20 mouse cellular contexts compared by ENCODE assay signal in genomic region chr12:41274136-41274535, GRCm38 (mm10).
DNase-seq lines count a peak whose midpoint lies in the region; ATAC-seq and TF ChIP-seq lines count a peak whose summit lies in the region.
"Had no signal": no experiment of that assay in that cellular context is flagged by ENCODE, and none has a peak within 500 bp of the region (broad histone marks: within the 10 kb centered on the region; RNA-seq: fewer than 3 reads in every experiment).

No protein-coding gene starts in this region.

- H3K27me3 ChIP-seq in forebrain, embryonic 11.5 days (ENCODE audit: control insufficient read depth, insufficient read depth, low read length): no peaks in the 10 kb centered on the region
- no peaks in the 10 kb centered on the region for H3K27me3 ChIP-seq in forebrain, postnatal 0 days (ENCODE audit: insufficient read depth, low read length)
- no peaks in the 10 kb centered on the region for H3K27me3 ChIP-seq in hindbrain, embryonic 12.5 days
- H3K27me3 ChIP-seq in hindbrain, embryonic 13.5 days: no peaks in the 10 kb centered on the region
- H3K27me3 ChIP-seq in lung, embryonic 15.5 days: no peaks in the 10 kb centered on the region
- no peaks in the 10 kb centered on the region for H3K27me3 ChIP-seq in lung, postnatal 0 days (replicated peaks; ENCODE audit: insufficient read depth, low read length)
- H3K27me3 ChIP-seq: hindbrain, embryonic 15.5 days; kidney, embryonic 15.5 days; limb, embryonic 15.5 days had no signal

- WGBS in forebrain, embryonic 11.5 days: 93% methylated on average over 8 of the region's 8 CpGs
- WGBS in forebrain, postnatal 0 days: 93% methylated on average over 8 of the region's 8 CpGs
- 91% methylated on average over 8 of the region's 8 CpGs for WGBS in hindbrain, embryonic 12.5 days
- WGBS in hindbrain, embryonic 13.5 days: 92% methylated on average over 8 of the region's 8 CpGs
- 89% methylated on average over 8 of the region's 8 CpGs for WGBS in lung, embryonic 15.5 days
- 87% methylated on average over 8 of the region's 8 CpGs for WGBS in lung, postnatal 0 days

- H3K9me3 ChIP-seq in forebrain, embryonic 11.5 days (ENCODE audit: control insufficient read depth, low read length): no peaks in the 10 kb centered on the region
- no peaks in the 10 kb centered on the region for H3K9me3 ChIP-seq in forebrain, postnatal 0 days (ENCODE audit: low read length)
- no peaks in the 10 kb centered on the region for H3K9me3 ChIP-seq in hindbrain, embryonic 12.5 days (replicated peaks)
- H3K9me3 ChIP-seq in hindbrain, embryonic 13.5 days: no peaks in the 10 kb centered on the region
- no peaks in the 10 kb centered on the region for H3K9me3 ChIP-seq in lung, embryonic 15.5 days
- H3K9me3 ChIP-seq in lung, postnatal 0 days (ENCODE audit: low read length): no peaks in the 10 kb centered on the region
- H3K9me3 ChIP-seq: hindbrain, embryonic 15.5 days; kidney, embryonic 15.5 days; limb, embryonic 15.5 days had no signal

- H3K36me3 ChIP-seq in forebrain, embryonic 11.5 days (ENCODE audit: control insufficient read depth, insufficient read depth, low read length): no peaks in the 10 kb centered on the region
- H3K36me3 ChIP-seq in forebrain, postnatal 0 days (ENCODE audit: insufficient read depth): no peaks in the 10 kb centered on the region
- H3K36me3 ChIP-seq in hindbrain, embryonic 12.5 days: no peaks in the 10 kb centered on the region
- no peaks in the 10 kb centered on the region for H3K36me3 ChIP-seq in hindbrain, embryonic 13.5 days
- H3K36me3 ChIP-seq in lung, embryonic 15.5 days: no peaks in the 10 kb centered on the region
- H3K36me3 ChIP-seq in lung, postnatal 0 days (ENCODE audit: insufficient read depth, low read length): no peaks in the 10 kb centered on the region
- H3K36me3 ChIP-seq: hindbrain, embryonic 15.5 days; kidney, embryonic 15.5 days; limb, embryonic 15.5 days had no signal

- no peak overlapping the region for H3K27ac ChIP-seq in forebrain, embryonic 11.5 days (ENCODE audit: low read depth, low read length)
- H3K27ac ChIP-seq in forebrain, postnatal 0 days (ENCODE audit: low read depth, low read length): no peak overlapping the region
- H3K27ac ChIP-seq in hindbrain, embryonic 12.5 days: no peak overlapping the region
- no peak overlapping the region for H3K27ac ChIP-seq in hindbrain, embryonic 13.5 days
- no peak overlapping the region for H3K27ac ChIP-seq in lung, embryonic 15.5 days
- H3K27ac ChIP-seq in lung, postnatal 0 days (ENCODE audit: low read length): no peak overlapping the region
- H3K27ac ChIP-seq: heart, adult 2 months; hindbrain, embryonic 15.5 days; kidney, embryonic 15.5 days; limb, embryonic 15.5 days had no signal

- H3K4me1 ChIP-seq in forebrain, embryonic 11.5 days (replicated peaks; ENCODE audit: control insufficient read depth, insufficient read depth, low read length): no peaks in the 10 kb centered on the region
- no peaks in the 10 kb centered on the region for H3K4me1 ChIP-seq in forebrain, postnatal 0 days (ENCODE audit: insufficient read depth)
- no peaks in the 10 kb centered on the region for H3K4me1 ChIP-seq in hindbrain, embryonic 12.5 days
- no peaks in the 10 kb centered on the region for H3K4me1 ChIP-seq in hindbrain, embryonic 13.5 days (replicated peaks)
- H3K4me1 ChIP-seq in lung, embryonic 15.5 days: no peaks in the 10 kb centered on the region
- H3K4me1 ChIP-seq in lung, postnatal 0 days (ENCODE audit: insufficient read depth, low read depth, low read length): no peaks in the 10 kb centered on the region; the same call in 1 of the 2 replicates
- H3K4me1 ChIP-seq: hindbrain, embryonic 15.5 days; kidney, embryonic 15.5 days; limb, embryonic 15.5 days had no signal

- no peak overlapping the region for H3K9ac ChIP-seq in forebrain, embryonic 11.5 days (ENCODE audit: low read length)
- H3K9ac ChIP-seq in forebrain, postnatal 0 days: no peak overlapping the region
- H3K9ac ChIP-seq in hindbrain, embryonic 12.5 days: no peak overlapping the region
- no peak overlapping the region for H3K9ac ChIP-seq in hindbrain, embryonic 13.5 days
- no peak overlapping the region for H3K9ac ChIP-seq in lung, embryonic 15.5 days
- no peak overlapping the region for H3K9ac ChIP-seq in lung, postnatal 0 days (replicated peaks; ENCODE audit: low read depth)
- H3K9ac ChIP-seq: hindbrain, embryonic 15.5 days; kidney, embryonic 15.5 days; limb, embryonic 15.5 days had no signal

- no peak overlapping the region for H3K4me2 ChIP-seq in forebrain, embryonic 11.5 days (ENCODE audit: low read depth, low read length, severe bottlenecking)
- H3K4me2 ChIP-seq in forebrain, postnatal 0 days (ENCODE audit: low read depth): no peak overlapping the region
- H3K4me2 ChIP-seq in hindbrain, embryonic 12.5 days (replicated peaks): no peak overlapping the region
- H3K4me2 ChIP-seq in hindbrain, embryonic 13.5 days: no peak overlapping the region
- H3K4me2 ChIP-seq in lung, embryonic 15.5 days: no peak overlapping the region
- no peak overlapping the region for H3K4me2 ChIP-seq in lung, postnatal 0 days (replicated peaks; ENCODE audit: low read depth, low read length)
- H3K4me2 ChIP-seq: hindbrain, embryonic 15.5 days; kidney, embryonic 15.5 days; limb, embryonic 15.5 days had no signal

- TF ChIP-seq CTCF in forebrain, postnatal 0 days (IDR thresholded peaks at IDR 0.05; ENCODE audit: low read depth): no peak
- TF ChIP-seq CTCF in lung, postnatal 0 days (IDR thresholded peaks at IDR 0.05): no peak

- DNase-seq in forebrain, embryonic 11.5 days (ENCODE audit: low spot score): peak; percentile 42
- DNase-seq in forebrain, postnatal 0 days: no peak
- no peak for DNase-seq in lung, postnatal 0 days (ENCODE audit: low spot score)
- peak; percentile 40 for DNase-seq in c-Kit-positive CD71-positive TER-119-negative erythroid progenitor cells, embryonic 14.5 days (ENCODE audit: low read depth)
- DNase-seq in lung, postnatal 36 days: no peak
- DNase-seq: adrenal gland, postnatal 36 days; cerebellum, adult 2 months; gastrocnemius, postnatal 10 days; heart, adult 2 months; lung, postnatal 10 days; right cerebral cortex, postnatal 4 days; thymus, adult 2 months had no signal

- no peak for ATAC-seq in forebrain, embryonic 11.5 days (replicated peaks; ENCODE audit: low FRiP score)
- no peak for ATAC-seq in forebrain, postnatal 0 days
- 0 out of 2 replicates have a peak, but pooled peaks have one; percentile 19 for ATAC-seq in hindbrain, embryonic 12.5 days (ENCODE audit: low FRiP score)
- no peak for ATAC-seq in hindbrain, embryonic 13.5 days (ENCODE audit: low FRiP score)
- 0 out of 2 replicates have a peak, but pooled peaks have one; percentile 31 for ATAC-seq in lung, embryonic 15.5 days (ENCODE audit: borderline replicate concordance, extremely low read depth, low FRiP score, low TSS enrichment)
- no peak for ATAC-seq in lung, postnatal 0 days
- ATAC-seq: intestine, embryonic 16.5 days had no signal

- H3K4me3 ChIP-seq in forebrain, embryonic 11.5 days (ENCODE audit: low read depth, low read length): no peak overlapping the region
- no peak overlapping the region for H3K4me3 ChIP-seq in forebrain, postnatal 0 days (ENCODE audit: low read depth, low read length)
- H3K4me3 ChIP-seq in hindbrain, embryonic 12.5 days: no peak overlapping the region
- H3K4me3 ChIP-seq in hindbrain, embryonic 13.5 days: no peak overlapping the region
- H3K4me3 ChIP-seq in lung, embryonic 15.5 days: no peak overlapping the region
- H3K4me3 ChIP-seq in lung, postnatal 0 days (ENCODE audit: low read depth, low read length): no peak overlapping the region
- H3K4me3 ChIP-seq: erythroblast, embryonic 14.5 days; heart, adult 2 months; hindbrain, embryonic 15.5 days; kidney, embryonic 15.5 days; limb, embryonic 15.5 days had no signal

- no peak for TF ChIP-seq EP300 in lung, postnatal 0 days (IDR thresholded peaks at IDR 0.05)

Comparison
In these comparisons a context has a peak if more than half of its experiments do, and no peak if none do; other contexts are left out.
1. ATAC-seq: peak in hindbrain, embryonic 12.5 days (single experiment) and lung, embryonic 15.5 days (single experiment); none in forebrain, embryonic 11.5 days (single experiment), forebrain, postnatal 0 days (single experiment), hindbrain, embryonic 13.5 days (single experiment) and lung, postnatal 0 days (single experiment).
2. DNase-seq: peak in forebrain, embryonic 11.5 days (single experiment) and c-Kit-positive CD71-positive TER-119-negative erythroid progenitor cells, embryonic 14.5 days (single experiment); none in forebrain, postnatal 0 days (single experiment), lung, postnatal 0 days (single experiment) and lung, postnatal 36 days (single experiment).